Mouse (Mus musculus): ENCODE measurements around the gene Uqcc3. TPM values are rescaled to one million over a fixed set of nuclear protein-coding genes. Genes with fewer than 3 reads are reported as not detected.
A peak's percentile ranks its signal among the peaks of the same experiment; 100 is the strongest.
"Not testable (repeated sequence)": the region's sequence is repeated elsewhere in the genome, so short reads cannot be mapped to it uniquely, and the experiment has no call there.

Uqcc3 gene
- polyA plus RNA-seq, 1 experiment = 19.2 TPM

- WGBS = 70% methylated on average over 3 of the region's 3 CpGs
- no peak within 1 kb of the TSS for H3K27ac ChIP-seq (ENCODE audit: insufficient read depth, low read depth, low read length)
- TF ChIP-seq POLR2A (IDR thresholded peaks at IDR 0.05; ENCODE audit: low read depth, low read length) (no peak), CTCF (IDR thresholded peaks at IDR 0.05; ENCODE audit: extremely low read depth, insufficient read length, insufficient replicate concordance, low read depth, low read length) (no peak)
- H3K4me3 ChIP-seq (ENCODE audit: low read depth, low read length) = no peak within 1 kb of the TSS
- no peaks in the 10 kb centered on the region for H3K27me3 ChIP-seq (ENCODE audit: control insufficient read depth, insufficient read depth, low read length)
- no peaks in the 10 kb centered on the region for H3K36me3 ChIP-seq (ENCODE audit: control insufficient read depth, insufficient read depth, low read length)
- no peaks in the 10 kb centered on the region; the same call in 1 of the 2 replicates for H3K4me1 ChIP-seq (ENCODE audit: control insufficient read depth, insufficient read depth, insufficient read length, low read length)
These were observed 2.9 kb upstream of the Uqcc3 start, which contains the start of the genes Lbhd1 and Gm49403 for GRCm38 (mm10) chr19:8883616-8884015. Lbhd1 (plus strand) TSS chr19:8883732. Gm49403 (plus strand) TSS chr19:8883930.

GRCm38 (mm10) chr19:8881034-8881392 is 290 bp upstream of the Uqcc3 start:
- peak overlapping the region; percentile 84 for H3K4me3 ChIP-seq (ENCODE audit: low read depth, low read length)

GRCm38 (mm10) chr19:8875031-8875430 is 5.7 kb downstream of the Uqcc3 start:
- Histone ChIP-seq H3K27me3 (ENCODE audit: control insufficient read depth, insufficient read depth, low read length) (no peaks in the 10 kb centered on the region), H3K27ac (ENCODE audit: insufficient read depth, low read depth, low read length) (no peak overlapping the region), H3K36me3 (ENCODE audit: control insufficient read depth, insufficient read depth, low read length) (peaks cover 28% of the 10 kb centered on the region), H3K4me1 (ENCODE audit: control insufficient read depth, insufficient read depth, insufficient read length, low read length) (peaks cover 8% of the 10 kb centered on the region; the same call in 1 of the 2 replicates), H3K4me3 (ENCODE audit: low read depth, low read length) (no peak overlapping the region)
- WGBS = 90% methylated on average over 7 of the region's 7 CpGs
- TF ChIP-seq POLR2A (IDR thresholded peaks at IDR 0.05; ENCODE audit: low read depth, low read length) (no peak), CTCF (IDR thresholded peaks at IDR 0.05; ENCODE audit: extremely low read depth, insufficient read length, insufficient replicate concordance, low read depth, low read length) (no peak)

More at GRCm38 (mm10) chr19:8881034-8881392, 290 bp upstream of the Uqcc3 start:
- 4% methylated on average over 3 of the region's 3 CpGs for WGBS
- Histone ChIP-seq H3K36me3 (ENCODE audit: control insufficient read depth, insufficient read depth, low read length) (peaks cover 5% of the 10 kb centered on the region), H3K4me1 (ENCODE audit: control insufficient read depth, insufficient read depth, insufficient read length, low read length) (no peaks in the 10 kb centered on the region), H3K27ac (ENCODE audit: insufficient read depth, low read depth, low read length) (no peak overlapping the region), H3K27me3 (ENCODE audit: control insufficient read depth, insufficient read depth, low read length) (no peaks in the 10 kb centered on the region)
- TF ChIP-seq POLR2A (IDR thresholded peaks at IDR 0.05; ENCODE audit: low read depth, low read length) (no peak), CTCF (IDR thresholded peaks at IDR 0.05; ENCODE audit: extremely low read depth, insufficient read length, insufficient replicate concordance, low read depth, low read length) (no peak)

GRCm38 (mm10) chr19:8872266-8872840 is 8.4 kb downstream of the Uqcc3 start:
- H3K27ac ChIP-seq (ENCODE audit: insufficient read depth, low read depth, low read length) = peak overlapping the region; percentile 68; the same call in 1 of the 2 replicates
- TF ChIP-seq CTCF (IDR thresholded peaks at IDR 0.05; ENCODE audit: extremely low read depth, insufficient read length, insufficient replicate concordance, low read depth, low read length) (no peak), POLR2A (IDR thresholded peaks at IDR 0.05; ENCODE audit: low read depth, low read length) (no peak)

GRCm38 (mm10) chr19:8871267-8872186 is 9.2 kb downstream of the Uqcc3 start, which contains the start of gene Ubxn1:
Ubxn1 (plus strand) TSS chr19:8871496.
- H3K4me3 ChIP-seq (ENCODE audit: low read depth, low read length) = peak within 1 kb of the TSS; percentile 87
- TF ChIP-seq CTCF (IDR thresholded peaks at IDR 0.05; ENCODE audit: extremely low read depth, insufficient read length, insufficient replicate concordance, low read depth, low read length) (no peak), POLR2A (IDR thresholded peaks at IDR 0.05; ENCODE audit: low read depth, low read length) (peak; percentile 81)
- peaks cover 11% of the 10 kb centered on the region; the same call in 1 of the 2 replicates for H3K4me1 ChIP-seq (ENCODE audit: control insufficient read depth, insufficient read depth, insufficient read length, low read length)
- no peaks in the 10 kb centered on the region for H3K27me3 ChIP-seq (ENCODE audit: control insufficient read depth, insufficient read depth, low read length)
- whole genome bisulfite sequencing = under 1% methylated on average over 57 of the region's 59 CpGs
- peak within 1 kb of the TSS; percentile 68 for H3K27ac ChIP-seq (ENCODE audit: insufficient read depth, low read depth, low read length)
- H3K36me3 ChIP-seq (ENCODE audit: control insufficient read depth, insufficient read depth, low read length) = peaks cover 26% of the 10 kb centered on the region

More at GRCm38 (mm10) chr19:8872266-8872840, 8.4 kb downstream of the Uqcc3 start:
- Histone ChIP-seq H3K36me3 (ENCODE audit: control insufficient read depth, insufficient read depth, low read length) (peaks cover 26% of the 10 kb centered on the region), H3K4me3 (ENCODE audit: low read depth, low read length) (peak overlapping the region; percentile 87), H3K4me1 (ENCODE audit: control insufficient read depth, insufficient read depth, insufficient read length, low read length) (peaks cover 11% of the 10 kb centered on the region; the same call in 1 of the 2 replicates), H3K27me3 (ENCODE audit: control insufficient read depth, insufficient read depth, low read length) (no peaks in the 10 kb centered on the region)
- WGBS = 38% methylated on average over 10 of the region's 10 CpGs

- TF ChIP-seq POLR2A (IDR thresholded peaks at IDR 0.05; ENCODE audit: low read depth, low read length) (no peak), CTCF (IDR thresholded peaks at IDR 0.05; ENCODE audit: extremely low read depth, insufficient read length, insufficient replicate concordance, low read depth, low read length) (no peak)
- WGBS = 11% methylated on average over 9 of the region's 9 CpGs
These were observed 9.9 kb downstream of the Uqcc3 start for GRCm38 (mm10) chr19:8870838-8871237.

GRCm38 (mm10) chr19:8870381-8870780 is 10.3 kb downstream of the Uqcc3 start:
- not testable (repeated sequence) for H3K27ac ChIP-seq (ENCODE audit: insufficient read depth, low read depth, low read length); H3K4me3 ChIP-seq (ENCODE audit: low read depth, low read length); H3K27me3 ChIP-seq (ENCODE audit: control insufficient read depth, insufficient read depth, low read length)
- peaks cover 17% of the 10 kb centered on the region for H3K36me3 ChIP-seq (ENCODE audit: control insufficient read depth, insufficient read depth, low read length)
- H3K4me1 ChIP-seq (ENCODE audit: control insufficient read depth, insufficient read depth, insufficient read length, low read length) = peaks cover 11% of the 10 kb centered on the region; the same call in 1 of the 2 replicates
- 50% methylated on average over 3 of the region's 3 CpGs for WGBS

More at GRCm38 (mm10) chr19:8870838-8871237, 9.9 kb downstream of the Uqcc3 start:
- Histone ChIP-seq H3K27me3 (ENCODE audit: control insufficient read depth, insufficient read depth, low read length) (no peaks in the 10 kb centered on the region), H3K4me3 (ENCODE audit: low read depth, low read length) (peak overlapping the region; percentile 87), H3K36me3 (ENCODE audit: control insufficient read depth, insufficient read depth, low read length) (peaks cover 21% of the 10 kb centered on the region), H3K4me1 (ENCODE audit: control insufficient read depth, insufficient read depth, insufficient read length, low read length) (peaks cover 11% of the 10 kb centered on the region; the same call in 1 of the 2 replicates), H3K27ac (ENCODE audit: insufficient read depth, low read depth, low read length) (peak overlapping the region; percentile 52)

All from small intestine, adult 2 months (tissue).